Comparison of ENCODE assay signal across 20 mouse cellular contexts in genomic region chr6:146196701-146197100, GRCm38 (mm10).
DNase-seq lines count a peak whose midpoint lies in the region; ATAC-seq and TF ChIP-seq lines count a peak whose summit lies in the region.
"Had no signal": no experiment of that assay in that cellular context is flagged by ENCODE, and none has a peak within 500 bp of the region (broad histone marks: within the 10 kb centered on the region; RNA-seq: fewer than 3 reads in every experiment).

No protein-coding gene starts in this region.

- no peak overlapping the region for H3K27ac ChIP-seq in testis, adult 2 months (ENCODE audit: control insufficient read depth, insufficient read depth, low read depth, low read length)
- H3K27ac ChIP-seq in kidney, embryonic 15.5 days = no peak overlapping the region
- H3K27ac ChIP-seq: embryonic facial prominence, embryonic 12.5 days; forebrain, embryonic 12.5 days; heart, embryonic 10.5 days; hindbrain, embryonic 13.5 days; hindbrain, postnatal 0 days had no signal

- ATAC-seq in kidney, embryonic 15.5 days (replicated peaks; ENCODE audit: low FRiP score) = no peak
- ATAC-seq: forebrain, embryonic 16.5 days; hindbrain, postnatal 0 days had no signal

- H3K4me3 ChIP-seq in testis, adult 2 months (ENCODE audit: control insufficient read depth, low read depth, low read length) = peak overlapping the region; percentile 21; the same call in 1 of the 2 replicates
- no peak overlapping the region for H3K4me3 ChIP-seq in kidney, embryonic 15.5 days (replicated peaks)
- H3K4me3 ChIP-seq: embryonic facial prominence, embryonic 12.5 days; forebrain, embryonic 12.5 days; heart, embryonic 10.5 days; hindbrain, embryonic 13.5 days had no signal

- intact Hi-C loops in heart, postnatal 14 days (cut with DNase I) = no loop called here

- no peak for TF ChIP-seq POLR2A in testis, adult 2 months (IDR thresholded peaks at IDR 0.05; ENCODE audit: control insufficient read depth, low read depth, low read length)

- H3K4me2 ChIP-seq in kidney, embryonic 15.5 days = no peak overlapping the region
- H3K4me2 ChIP-seq: embryonic facial prominence, embryonic 12.5 days; forebrain, embryonic 12.5 days; hindbrain, embryonic 13.5 days had no signal

- H3K9ac ChIP-seq in kidney, embryonic 15.5 days = no peak overlapping the region
- H3K9ac ChIP-seq: embryonic facial prominence, embryonic 12.5 days; forebrain, embryonic 12.5 days; hindbrain, embryonic 13.5 days had no signal

- no peaks in the 10 kb centered on the region; the same call in 1 of the 2 replicates for H3K9me3 ChIP-seq in kidney, embryonic 15.5 days (replicated peaks)
- H3K9me3 ChIP-seq: embryonic facial prominence, embryonic 12.5 days; hindbrain, embryonic 13.5 days had no signal

- no peak for TF ChIP-seq CTCF in testis, adult 2 months (IDR thresholded peaks at IDR 0.05; ENCODE audit: control insufficient read depth, insufficient read depth, insufficient replicate concordance, low read depth, low read length)

- H3K27me3 ChIP-seq in testis, adult 2 months (ENCODE audit: control insufficient read depth, insufficient read depth, low read length) = no peaks in the 10 kb centered on the region
- no peaks in the 10 kb centered on the region for H3K27me3 ChIP-seq in kidney, embryonic 15.5 days
- H3K27me3 ChIP-seq: CH12.LX; embryonic facial prominence, embryonic 12.5 days; forebrain, embryonic 12.5 days; hindbrain, embryonic 13.5 days had no signal

- peak; percentile 89 for DNase-seq in heart, adult 11 months
- DNase-seq in heart, postnatal 14 days = no peak
- DNase-seq in testis, postnatal 10 days (ENCODE audit: low spot score) = no peak
- peak; percentile 26 for DNase-seq in fibroblast of lung, adult 2 months (ENCODE audit: low read depth)
- DNase-seq: adrenal gland, postnatal 14 days; cerebellum, adult 11-12 months; cerebellum, adult 9-10 months; cerebellum, postnatal 25 days; gastrocnemius, postnatal 14 days; heart, adult 18-20 months; heart, postnatal 10 days had no signal

- no peaks in the 10 kb centered on the region for H3K4me1 ChIP-seq in testis, adult 2 months (ENCODE audit: control insufficient read depth, insufficient read depth, low read length)
- peaks cover 7% of the 10 kb centered on the region for H3K4me1 ChIP-seq in kidney, embryonic 15.5 days
- H3K4me1 ChIP-seq: embryonic facial prominence, embryonic 12.5 days; forebrain, embryonic 12.5 days; heart, embryonic 10.5 days; hindbrain, embryonic 13.5 days had no signal

- WGBS in kidney, embryonic 15.5 days = 96% methylated on average over 1 of the region's 1 CpGs

- H3K36me3 ChIP-seq in testis, adult 2 months (ENCODE audit: control insufficient read depth, insufficient read depth, low read length) = no peaks in the 10 kb centered on the region
- H3K36me3 ChIP-seq in kidney, embryonic 15.5 days = peaks cover 8% of the 10 kb centered on the region; the same call in 1 of the 2 replicates
- H3K36me3 ChIP-seq: embryonic facial prominence, embryonic 12.5 days; forebrain, embryonic 12.5 days; hindbrain, embryonic 13.5 days had no signal

Comparison
In these comparisons a context has a peak if more than half of its experiments do, and no peak if none do; other contexts are left out.
1. DNase-seq: peak in heart, adult 11 months (single experiment) and fibroblast of lung, adult 2 months (single experiment); none in heart, postnatal 14 days (0 of 2) and testis, postnatal 10 days (single experiment).